Mouse (Mus musculus) neural tube, postnatal 0 days (tissue): Measurements from ENCODE around the gene Adamts14. TPM values are rescaled to one million over a fixed set of nuclear protein-coding genes. Genes with fewer than 3 reads are reported as not detected.

Source experiments
- polyA plus RNA-seq: library from polyadenylated mRNA; unstranded; fragments of >200 nt; fragmentation: Nextera tagmentation; extraction: Ambion mirVana; gene quantifications from 2 replicates; pipeline ENCODE4 v1.2.1, GENCODE M21; 2015

The Adamts14 gene
- 0.32 and 0.36 TPM in 2 replicates for polyA plus RNA-seq

DNA sequence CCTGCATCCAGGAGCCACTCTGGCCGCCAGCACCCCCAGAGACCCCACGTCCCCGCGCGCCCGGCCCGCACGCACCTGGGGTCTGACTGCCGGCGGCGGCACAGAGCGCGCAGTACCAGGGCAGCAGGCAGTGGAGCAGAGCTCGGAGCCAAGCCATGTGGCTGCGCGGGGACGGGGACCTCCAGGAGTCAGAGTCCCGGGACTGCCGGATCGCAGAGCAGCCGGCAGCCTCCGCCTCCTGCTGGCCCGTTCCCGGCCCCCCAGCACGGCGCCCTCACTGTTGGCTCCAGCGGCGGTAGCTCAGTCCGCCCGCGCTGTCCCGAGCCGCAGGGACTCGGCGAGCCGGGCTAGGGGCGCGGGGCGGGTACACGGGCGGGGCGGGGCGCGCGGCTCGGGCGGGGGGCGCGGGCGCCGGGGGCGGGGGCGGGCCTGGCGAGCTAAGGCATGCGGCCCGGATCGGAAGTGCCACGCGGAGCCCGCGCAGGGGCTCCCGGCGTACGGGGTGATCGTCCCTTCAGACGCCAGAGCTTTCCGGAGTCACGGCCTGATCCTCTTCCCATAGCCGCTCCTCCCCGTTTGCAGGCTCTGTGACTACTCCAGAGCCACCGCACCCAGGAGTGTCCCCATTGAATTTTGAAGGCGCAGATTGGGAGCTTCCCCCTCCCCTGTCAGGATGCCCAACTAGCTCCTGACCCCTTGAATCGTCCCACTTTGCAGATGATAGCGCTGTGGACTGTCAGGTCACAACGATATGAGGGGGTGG, at the start of gene Adamts14:
TSS of gene Adamts14 (minus strand) at position 358 of the 763 bp plus-strand sequence.

GRCm38 (mm10) chr10:61297477-61297876, 24.2 kb upstream of the Adamts14 start, which contains the start of gene Prf1:
Gene Prf1, plus strand, starts transcription at chr10:61297833.

DNA sequence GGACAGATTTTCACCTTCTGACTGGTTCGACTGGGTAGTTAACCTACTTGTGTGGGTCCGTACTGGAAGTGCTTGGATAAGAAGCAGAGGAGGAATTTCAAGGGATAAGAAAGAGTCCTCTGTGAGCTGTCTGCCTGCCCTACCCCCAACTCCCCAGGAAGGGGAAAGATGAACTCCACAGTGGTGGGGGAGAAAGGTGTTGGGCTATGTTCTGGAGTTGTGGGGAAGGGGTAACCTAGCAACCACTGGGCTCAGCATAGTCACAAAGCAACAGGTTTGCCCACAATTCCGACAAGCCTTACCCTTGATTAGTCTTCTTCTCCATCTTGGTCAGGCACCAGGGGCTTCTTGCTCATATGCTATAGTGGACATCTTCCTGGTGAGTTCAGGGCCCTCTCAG, 101.6 kb downstream of the Adamts14 start, which contains the start of gene Tbata:
TSS of gene Tbata (plus strand) at position 301 of the 400 bp plus-strand sequence.

DNA sequence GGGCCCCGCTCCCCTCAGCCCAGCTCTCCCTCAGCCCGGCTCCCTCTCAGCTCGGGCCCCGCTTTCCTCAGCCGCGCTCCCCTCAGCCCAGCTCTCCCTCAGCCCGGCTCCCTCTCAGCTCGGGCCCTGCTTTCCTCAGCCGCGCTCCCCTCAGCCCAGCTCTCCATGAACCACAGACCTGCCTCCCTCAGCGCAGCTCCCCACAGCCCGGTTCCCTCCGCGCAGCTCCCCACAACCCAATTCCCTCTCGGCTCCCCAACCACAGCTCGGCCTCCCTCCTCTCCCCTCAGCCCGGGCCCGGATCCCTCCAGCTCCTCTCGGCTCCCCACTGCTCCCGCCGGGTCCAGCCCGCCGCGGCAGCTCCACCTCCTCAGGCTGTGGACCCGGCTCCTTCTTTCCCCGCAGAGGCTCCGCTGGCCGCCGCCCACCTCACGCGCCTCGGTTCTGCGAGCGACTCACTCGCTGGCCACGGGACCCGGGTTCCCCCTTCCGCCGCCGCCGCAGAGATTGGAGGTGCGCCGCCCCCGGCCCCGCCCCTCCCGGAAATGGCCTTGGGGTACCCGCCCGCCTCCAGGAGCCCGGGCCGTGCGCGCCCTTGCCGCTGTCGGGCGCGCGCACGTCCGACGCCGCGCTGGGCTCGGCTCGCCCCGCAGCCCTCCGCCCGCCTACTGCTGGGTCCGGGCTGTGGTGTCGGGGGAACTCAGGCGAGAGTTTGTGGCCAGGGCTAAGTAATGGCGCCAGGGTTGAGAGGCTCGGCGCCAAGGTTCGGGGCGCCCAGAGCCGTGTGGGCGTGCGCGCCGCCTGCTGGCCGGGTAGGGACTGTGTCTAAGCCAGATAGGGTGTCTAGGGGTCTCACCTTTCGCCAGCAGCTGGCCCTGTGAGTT, 125.8 kb downstream of the Adamts14 start, which contains the start of gene Sgpl1:
TSS of gene Sgpl1 (minus strand) at position 547 of the 884 bp plus-strand sequence.

Other genes starting within 250 kb of the Adamts14 start
- 57.6 and 60.9 TPM in 2 replicates for gene Pcbd1, start 184.1 kb downstream of the Adamts14 start, polyA plus RNA-seq
- gene Sgpl1, start 125.7 kb downstream of the Adamts14 start, polyA plus RNA-seq, result 28.0 and 28.9 TPM in 2 replicates
- 0.25 and 0.48 TPM in 2 replicates for gene Tbata, start 101.5 kb downstream of the Adamts14 start, polyA plus RNA-seq
- 0.12 TPM in 1 of 2 replicates, not detected in the other for gene Prf1, start 24.4 kb upstream of the Adamts14 start, polyA plus RNA-seq
- 16.3 and 19.1 TPM in 2 replicates for gene Pald1, start 110.1 kb upstream of the Adamts14 start, polyA plus RNA-seq
- gene Nodal, start 144.5 kb upstream of the Adamts14 start, polyA plus RNA-seq, result 0.26 and 0.42 TPM in 2 replicates
- 43.4 and 43.7 TPM in 2 replicates for gene Eif4ebp2, start 179.2 kb upstream of the Adamts14 start, polyA plus RNA-seq
- 7.7 and 8.7 TPM in 2 replicates for gene Lrrc20, start 202.4 kb upstream of the Adamts14 start, polyA plus RNA-seq